Mouse (Mus musculus) spleen, adult 2 months (tissue): ENCODE measurements around the gene Ntm.

ENCODE experiments used
- CTCF ChIP-seq: fragments of 200-500 bp; IDR thresholded peaks from 2 replicates; pipeline ENCODE4 v1.5.1; 2011; ENCODE audit warnings: mild to moderate bottlenecking, inconsistent platforms; ENCODE audit not compliant: insufficient read depth, insufficient read length, insufficient replicate concordance; ENCODE audit errors: extremely low read depth
- POLR2A ChIP-seq: fragments of 200-500 bp; IDR thresholded peaks from 2 replicates; pipeline ENCODE4 v1.6.1; 2011; ENCODE audit warnings: low read depth, low read length, inconsistent platforms

- no peak for TF ChIP-seq CTCF
- TF ChIP-seq POLR2A = no peak
Observed at GRCm38 (mm10) chr9:29244006-29244405, 718.9 kb downstream of the Ntm start.
